Mouse (Mus musculus) liver, adult (tissue): ENCODE results near the gene Emc7.

ENCODE experiments used
- GATA4 ChIP-seq: IDR thresholded peaks from 2 replicates; pipeline ENCODE4 v1.6.1; 2014; ENCODE audit warnings: mild to moderate bottlenecking, low read length; ENCODE audit not compliant: insufficient replicate concordance

Emc7 gene

DNA sequence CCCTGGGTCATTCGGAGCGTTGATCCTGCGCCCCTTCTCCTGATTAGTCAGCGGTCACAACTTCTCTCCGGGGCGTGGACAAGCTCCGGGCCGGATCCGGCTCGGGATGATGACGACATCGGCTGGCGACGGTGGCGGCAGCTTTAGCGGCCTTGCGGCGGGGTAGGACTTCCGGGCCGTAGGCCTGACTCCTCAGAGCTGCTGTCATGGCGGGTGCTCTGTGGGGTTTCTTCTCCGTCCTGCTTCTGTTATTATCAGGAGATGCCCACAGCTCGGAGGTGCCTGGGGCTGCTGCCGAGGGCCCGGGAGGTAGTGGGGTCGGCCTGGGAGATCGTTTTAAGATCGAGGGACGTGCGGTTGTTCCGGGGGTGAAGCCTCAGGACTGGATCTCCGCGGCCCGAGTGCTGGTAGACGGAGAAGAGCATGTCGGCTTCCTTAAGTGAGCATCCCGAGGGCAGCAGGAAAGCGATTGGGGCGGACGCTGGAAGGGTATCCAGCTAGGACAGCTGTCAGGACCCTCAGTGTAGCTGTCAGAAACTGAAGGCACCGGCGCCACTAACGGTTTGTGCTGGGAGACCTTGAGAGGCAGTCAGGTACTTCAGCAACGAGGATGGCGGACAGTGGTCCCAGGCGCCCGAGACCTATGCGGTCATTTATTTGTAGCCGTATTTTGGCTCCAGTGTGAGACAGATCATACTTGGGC, at the start of gene Emc7:
Gene Emc7, plus strand, starts transcription at position 136 of the 703 bp plus-strand sequence.
- TF ChIP-seq GATA4 = peak; percentile 67; the same call in 1 of the 2 replicates

DNA sequence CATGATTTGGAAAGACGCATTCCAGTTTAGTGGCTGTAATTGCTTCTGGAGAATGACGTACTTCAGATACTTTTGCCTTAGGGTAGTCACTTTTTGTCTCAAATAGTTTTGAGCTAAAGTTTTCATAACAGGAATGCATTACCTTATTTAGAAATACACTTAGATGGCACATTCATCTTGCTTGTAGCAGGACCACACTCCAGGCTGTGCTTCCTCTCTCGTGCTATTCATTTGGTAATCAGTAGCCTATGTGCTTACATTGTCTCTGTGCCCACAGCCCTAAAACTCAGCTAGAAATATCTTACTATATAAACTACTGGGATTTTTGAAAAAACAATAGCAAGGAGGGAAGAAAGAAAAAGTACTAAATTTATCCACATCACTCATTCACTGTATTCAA, 47.8 kb upstream of the Emc7 start:
- TF ChIP-seq GATA4 = no peak

DNA sequence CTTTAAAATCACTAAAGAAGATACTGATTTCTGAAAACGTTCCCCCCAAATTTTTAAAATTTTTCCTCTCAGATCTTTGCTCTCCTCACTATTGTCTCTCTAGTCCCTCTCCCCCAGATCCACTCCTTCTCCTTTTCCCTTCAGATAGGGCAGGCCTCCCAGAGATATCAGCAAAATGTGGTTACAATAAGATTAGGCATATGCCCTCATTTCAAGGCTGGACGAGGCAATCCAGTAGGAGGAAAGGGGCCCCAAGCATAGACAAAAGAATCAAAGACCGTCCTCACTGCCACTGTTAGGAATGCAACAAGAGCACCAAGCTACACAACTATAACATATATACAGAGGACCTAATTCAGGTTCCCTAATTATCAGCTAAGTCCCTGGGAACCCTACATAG, 29.5 kb upstream of the Emc7 start:
- no peak for TF ChIP-seq GATA4

DNA sequence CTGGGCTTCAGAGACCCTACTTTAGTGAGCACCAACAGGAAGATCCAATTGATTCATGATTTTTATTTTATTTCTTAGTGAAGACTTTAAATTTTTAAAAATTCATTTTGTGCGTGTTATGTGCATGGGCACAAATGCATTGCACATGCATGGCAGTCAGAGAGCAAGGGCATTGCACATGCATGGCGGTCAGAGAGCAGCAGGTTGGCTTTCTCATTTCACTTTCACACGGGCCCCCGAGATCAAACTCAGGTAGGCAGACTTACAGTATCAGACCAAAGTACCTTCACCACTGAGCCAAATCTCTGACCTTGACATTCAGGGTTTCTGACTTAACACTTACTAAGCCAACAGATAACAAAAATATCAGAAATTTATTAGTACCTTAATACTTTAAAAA, 25.1 kb upstream of the Emc7 start:
- TF ChIP-seq GATA4 = no peak

DNA sequence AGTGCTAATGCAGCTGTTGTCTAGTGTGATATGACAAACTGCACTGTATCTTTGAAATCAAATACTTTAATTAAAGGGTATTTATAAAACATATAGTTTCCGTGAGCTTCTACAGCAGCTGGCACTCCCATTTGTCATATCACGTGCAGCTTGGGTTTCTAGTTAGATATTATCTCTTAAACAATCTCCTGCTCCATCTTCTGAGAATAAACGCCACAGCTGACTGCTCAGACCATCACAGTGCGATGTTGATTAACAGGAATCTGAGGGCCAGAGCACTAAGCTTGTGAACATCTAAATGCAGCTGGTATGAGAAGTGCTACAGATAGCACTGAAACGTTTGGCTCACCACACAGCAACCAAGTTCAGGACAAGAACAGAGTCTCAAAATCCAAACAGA, 24.4 kb upstream of the Emc7 start:
- no peak for TF ChIP-seq GATA4

DNA sequence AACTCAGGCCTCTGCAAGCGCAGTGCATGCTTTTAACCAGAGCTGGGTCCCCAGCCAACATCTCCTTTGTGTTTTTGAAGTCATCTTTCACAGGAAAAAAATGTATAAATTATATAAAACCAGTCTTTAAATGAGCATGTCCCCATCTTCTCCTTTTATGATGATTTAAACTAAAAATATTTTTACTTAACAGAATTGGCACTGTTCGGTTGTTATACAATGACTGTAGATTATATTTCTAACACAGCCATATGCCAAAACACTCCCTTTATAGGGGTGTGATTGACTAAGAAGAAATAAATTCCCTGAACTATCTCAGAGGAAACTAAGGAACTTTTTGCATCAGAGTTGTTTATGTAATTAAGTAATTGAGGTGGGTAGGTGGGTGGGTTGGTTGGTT, 22.3 kb upstream of the Emc7 start:
- no peak for TF ChIP-seq GATA4

DNA sequence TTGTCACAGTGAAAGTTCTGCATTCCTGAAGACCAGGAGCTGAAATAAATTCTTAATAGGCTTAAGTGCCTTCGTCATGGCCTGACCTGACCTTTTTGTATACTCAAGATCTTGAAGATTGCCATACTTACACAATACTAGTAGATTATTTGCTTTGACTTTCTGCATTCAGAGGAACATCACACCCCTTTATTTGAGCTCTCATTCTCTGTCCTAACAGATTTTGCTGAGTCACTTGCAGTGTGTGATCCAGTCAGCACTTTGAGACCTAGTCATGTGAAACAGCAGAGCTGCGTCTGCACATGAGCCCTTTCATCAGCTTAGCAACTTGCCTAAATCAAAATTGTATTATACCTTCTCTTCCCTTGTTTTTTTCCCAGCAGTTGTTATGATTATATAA, 21.4 kb upstream of the Emc7 start:
- no peak for TF ChIP-seq GATA4

DNA sequence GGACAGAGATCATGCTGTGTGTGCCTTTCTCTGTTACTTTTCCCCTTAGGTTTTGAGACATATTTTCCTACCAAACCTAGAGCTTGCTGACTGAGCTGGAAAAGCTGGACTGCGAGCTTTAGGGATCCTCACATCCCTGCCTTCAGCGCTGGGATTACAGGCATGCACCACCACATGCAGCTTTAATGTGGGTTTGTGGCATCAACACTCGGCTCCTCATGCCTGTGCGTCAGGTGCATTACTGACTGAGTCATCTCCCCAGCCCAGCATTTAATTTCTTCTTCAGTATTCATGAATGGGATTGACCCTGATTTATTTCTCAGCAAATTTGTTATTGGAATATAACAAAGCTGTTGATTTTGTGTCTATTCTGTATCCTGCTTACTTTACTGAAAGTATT, 18.5 kb upstream of the Emc7 start:
- no peak for TF ChIP-seq GATA4

DNA sequence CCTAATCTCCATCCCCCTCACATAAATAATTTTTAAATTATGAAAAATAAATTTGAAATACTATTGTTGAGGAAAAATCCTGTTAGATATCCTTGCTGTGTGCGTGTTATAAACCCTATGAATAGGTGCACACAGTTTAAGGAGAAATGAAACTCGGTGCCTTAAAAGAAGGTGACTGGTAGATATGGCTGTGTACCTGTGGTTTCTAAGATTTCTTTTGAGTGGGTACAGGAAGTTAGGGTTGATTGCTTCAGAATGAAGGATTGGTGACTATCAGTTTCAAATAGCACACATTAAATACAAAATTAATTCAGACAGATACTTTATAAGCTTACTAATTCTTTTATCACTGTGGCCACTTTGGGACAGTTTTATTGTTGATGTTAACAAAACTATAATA, 17.2 kb upstream of the Emc7 start:
- no peak for TF ChIP-seq GATA4

DNA sequence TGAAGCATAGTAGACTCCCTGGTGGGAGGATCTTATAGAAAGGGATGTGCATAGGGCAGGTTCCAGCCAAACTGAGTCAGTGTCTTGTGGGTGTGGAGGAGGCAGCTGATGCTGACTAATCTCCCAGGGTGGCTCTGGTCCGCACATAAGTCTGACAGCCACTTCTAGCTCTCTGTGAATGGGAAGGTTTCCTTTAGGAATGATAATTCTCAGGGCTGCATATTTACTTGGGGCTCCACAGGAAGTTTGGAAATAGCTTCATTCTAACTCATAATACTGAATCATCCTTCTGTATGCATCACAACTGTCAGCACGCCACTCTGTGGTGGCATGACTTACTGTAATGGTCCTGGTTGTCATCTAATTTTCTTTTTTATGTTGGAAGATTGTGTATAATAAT, 11.3 kb upstream of the Emc7 start:
- no peak for TF ChIP-seq GATA4

DNA sequence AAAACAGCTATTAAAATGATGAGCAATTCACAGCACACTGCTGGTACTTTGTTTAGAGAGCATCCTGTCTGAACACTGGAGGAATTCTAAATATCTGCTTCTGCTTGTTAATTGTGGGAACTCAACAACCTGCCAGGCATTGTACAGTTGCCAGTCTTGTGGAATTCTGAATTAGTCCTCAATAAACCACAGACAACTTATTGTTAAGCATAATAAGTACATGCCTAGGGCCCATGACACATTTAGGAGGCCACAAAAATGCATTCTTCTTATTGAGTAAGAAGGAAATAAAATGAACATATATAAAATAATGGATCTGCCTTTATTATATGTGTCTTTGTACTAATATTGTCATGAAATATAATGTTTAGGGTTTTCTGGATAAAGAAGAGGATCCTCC, 9.3 kb upstream of the Emc7 start:
- TF ChIP-seq GATA4 = no peak

DNA sequence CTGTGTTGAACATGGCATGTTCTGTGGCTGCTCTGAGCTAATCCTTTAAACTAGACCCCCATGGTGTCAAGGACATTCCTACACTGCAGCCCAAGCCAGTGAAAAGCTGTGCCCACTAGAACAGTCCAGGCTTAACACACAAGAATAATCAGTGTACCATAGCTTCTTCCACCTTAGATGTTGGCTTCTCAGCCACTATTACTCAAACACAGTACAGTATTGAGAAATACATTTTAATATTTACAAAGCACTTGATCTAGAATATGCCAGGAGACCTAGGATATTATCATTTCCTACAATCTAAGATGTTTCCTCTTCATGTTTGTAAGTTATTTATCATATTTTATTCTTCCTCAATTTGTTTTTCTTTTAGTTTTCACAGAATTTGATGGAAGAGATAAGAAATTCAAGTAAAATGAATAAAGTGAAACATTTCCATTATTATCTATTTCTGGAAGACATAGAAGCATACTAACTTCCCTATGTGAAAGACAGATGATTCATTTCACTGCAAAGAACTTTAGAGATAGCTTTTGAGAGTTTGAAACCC, 6.2 kb upstream of the Emc7 start:
- TF ChIP-seq GATA4 = no peak

DNA sequence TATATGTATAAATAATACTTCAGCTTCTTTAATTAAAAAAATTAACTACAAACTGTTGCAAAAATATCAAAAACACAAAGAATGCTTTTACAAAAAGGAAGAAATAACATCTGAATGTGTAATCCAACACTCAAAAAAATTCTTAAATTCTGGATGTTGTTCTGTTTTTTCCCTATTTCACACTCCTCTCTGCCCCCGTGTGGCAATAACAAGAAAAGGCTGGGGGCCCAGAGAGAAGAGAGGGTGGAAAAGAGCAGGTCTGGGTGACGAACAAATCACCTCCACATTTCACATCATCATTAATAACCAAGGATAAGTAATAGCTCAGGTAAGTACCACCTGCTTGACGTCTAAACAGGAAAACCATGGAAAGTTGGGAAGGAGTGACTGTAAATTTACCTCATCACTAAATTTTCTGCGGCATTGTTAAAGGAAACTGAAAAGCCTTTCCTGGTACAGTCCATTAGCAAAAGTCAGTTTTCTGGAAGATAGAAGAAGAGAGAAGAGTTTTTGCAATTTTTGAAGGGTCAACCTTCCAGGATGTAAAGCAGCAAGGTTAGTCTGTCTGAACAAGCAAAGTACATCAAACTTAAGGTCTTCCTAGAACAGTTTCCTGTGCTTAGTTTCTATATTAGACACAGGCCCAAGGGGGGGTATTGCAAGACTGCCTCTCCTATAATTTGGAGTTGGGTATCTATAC, 5.0 kb upstream of the Emc7 start:
- no peak for TF ChIP-seq GATA4

DNA sequence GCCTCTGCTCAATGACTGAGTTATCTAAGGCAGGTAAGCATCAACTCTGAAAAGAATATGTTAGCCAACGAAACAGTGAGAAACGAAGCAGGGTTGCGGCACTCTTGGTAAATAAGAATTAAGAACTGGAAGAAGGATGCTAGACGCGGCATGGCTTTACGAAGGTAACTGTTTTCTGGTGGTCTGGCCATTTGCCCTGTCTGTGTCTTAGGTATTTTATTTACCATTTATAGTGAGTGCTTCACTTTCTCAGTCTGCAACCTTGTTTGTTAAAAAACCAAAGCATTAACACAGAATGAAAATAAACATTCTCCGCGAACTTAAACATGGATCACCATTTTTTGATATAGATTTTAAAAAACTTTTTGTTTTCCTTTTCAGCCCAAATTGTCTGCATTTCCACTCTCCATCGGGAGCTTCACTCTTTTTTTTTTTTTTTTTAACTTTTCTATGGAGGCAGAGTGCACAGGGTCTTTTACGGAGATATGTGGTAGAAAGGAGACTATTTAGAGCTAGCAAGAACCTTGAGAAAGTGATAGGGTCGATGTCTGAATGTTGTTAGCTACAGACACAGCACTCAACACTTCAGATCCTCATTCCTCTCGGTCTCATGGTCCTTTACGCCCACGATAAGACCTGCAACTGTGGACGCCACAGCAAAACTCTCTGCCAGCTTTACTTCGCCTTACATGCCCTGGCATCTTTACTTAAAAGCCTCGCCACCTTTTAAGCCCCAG, 504 bp upstream of the Emc7 start:
- no peak for TF ChIP-seq GATA4

DNA sequence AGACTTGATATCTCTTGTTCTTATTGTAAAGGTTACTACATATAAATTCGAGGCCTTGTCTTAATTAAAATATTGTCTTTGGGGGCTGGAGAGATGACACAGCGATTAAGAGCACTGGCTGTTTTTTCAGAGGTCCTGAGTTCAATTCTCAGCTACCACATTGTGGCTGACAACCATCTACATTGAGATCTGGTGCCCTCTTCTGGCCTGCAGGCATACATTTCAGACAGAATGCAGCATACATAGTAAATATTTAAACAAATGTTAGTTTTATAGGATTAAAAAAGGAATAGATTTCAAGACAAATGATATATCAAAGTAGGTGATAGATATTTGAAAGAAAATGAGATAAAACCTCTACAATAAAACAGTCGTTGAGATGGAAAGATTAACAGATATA, 5.8 kb downstream of the Emc7 start:
- no peak for TF ChIP-seq GATA4

DNA sequence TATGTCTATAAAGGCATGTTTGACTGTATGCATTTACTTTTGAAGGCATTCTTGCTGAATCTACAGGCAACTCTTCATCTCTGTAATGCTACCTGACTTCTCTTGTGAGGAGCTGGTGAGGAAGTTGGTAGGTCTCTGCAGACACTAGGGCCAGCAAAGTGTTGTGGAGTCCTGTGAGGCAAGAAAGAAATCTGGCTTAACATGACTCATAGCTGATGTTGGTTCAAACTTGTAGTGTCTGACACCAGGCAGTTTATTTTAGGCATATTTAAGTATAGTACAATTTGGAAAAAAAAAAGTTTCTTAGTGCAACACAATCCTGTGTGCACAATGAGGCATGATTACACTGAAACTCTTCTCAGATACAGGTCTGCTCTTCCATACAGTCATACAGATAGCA, 14.7 kb downstream of the Emc7 start:
- no peak for TF ChIP-seq GATA4
